Mouse (Mus musculus) kidney, postnatal 25 days (tissue): ENCODE data around the gene Gpr137b.
A peak's percentile ranks its signal among the peaks of the same experiment; 100 is the strongest.
"Not testable (repeated sequence)": the region's sequence is repeated elsewhere in the genome, so short reads cannot be mapped to it uniquely, and the experiment has no call there.

ENCODE experiments used
- DNase-seq, 2 experiments: peaks; one replicate each; pipeline ENCODE4 v3.0.0; 2021; ENCODE audit warnings: mixed read lengths in 2 of 2

Gene Gpr137b

GRCm38 (mm10) chr13:13393228-13394095, at the start of gene Gpr137b:
Gpr137b (minus strand) TSS chr13:13394014.
- DNase-seq, result peak; percentile 35 to 74

DNA sequence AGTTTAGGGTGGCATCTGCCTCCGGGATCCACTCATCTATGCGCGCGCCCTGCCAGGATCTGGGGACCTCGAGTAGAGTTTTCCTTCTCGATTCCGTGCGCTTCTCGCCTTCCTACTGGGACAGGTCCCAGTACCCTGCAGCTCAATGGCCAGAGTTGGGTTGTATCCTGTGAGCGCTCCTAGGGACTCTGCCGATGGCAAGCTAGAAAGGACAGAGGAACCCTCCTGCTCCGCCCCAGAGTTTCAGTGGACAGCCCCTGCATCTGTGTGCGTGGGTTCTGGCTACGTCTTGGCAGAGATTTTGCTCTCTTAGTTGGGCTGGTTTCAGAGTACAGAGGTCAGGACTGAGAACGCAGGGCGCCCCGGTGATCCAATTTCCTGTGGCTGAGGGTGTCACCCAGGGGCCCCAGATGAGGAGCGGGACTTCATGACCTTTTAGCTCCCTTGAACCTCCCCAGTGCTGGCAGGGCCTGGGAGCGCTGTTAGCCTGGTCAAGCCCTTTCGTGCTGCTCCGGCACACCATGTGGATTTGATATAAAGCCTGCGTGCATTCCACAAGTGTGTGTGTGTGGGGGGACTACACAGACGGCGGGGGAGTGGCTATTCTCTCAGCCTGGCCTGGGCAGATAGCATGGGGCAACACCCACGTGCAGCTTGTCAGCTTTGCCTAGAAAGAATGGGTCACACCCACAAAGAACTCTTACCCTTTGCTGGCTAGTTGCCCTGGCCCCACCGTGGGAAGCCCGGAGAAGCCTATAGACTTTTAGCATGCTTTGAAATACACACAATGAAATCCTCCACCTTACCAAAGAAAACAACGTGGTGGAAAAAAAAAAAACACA, 44.5 kb upstream of the Gpr137b start:
- peak; percentile 34 to 37 for DNase-seq

- DNase-seq, result peak in 1 of 2 experiments; percentile 52
Observed at GRCm38 (mm10) chr13:13437460-13438015, 43.7 kb upstream of the Gpr137b start, which contains the start of gene Nid1. Nid1 (plus strand) TSS chr13:13437551.

- DNase-seq, result peak; percentile 46 to 61
Observed at GRCm38 (mm10) chr13:13436161-13436560, 42.3 kb upstream of the Gpr137b start.

- not testable (repeated sequence) for DNase-seq
Observed at GRCm38 (mm10) chr13:13423301-13423700, 29.5 kb upstream of the Gpr137b start.

GRCm38 (mm10) chr13:13418859-13419258, 25.0 kb upstream of the Gpr137b start:
- not testable (repeated sequence) for DNase-seq

DNA sequence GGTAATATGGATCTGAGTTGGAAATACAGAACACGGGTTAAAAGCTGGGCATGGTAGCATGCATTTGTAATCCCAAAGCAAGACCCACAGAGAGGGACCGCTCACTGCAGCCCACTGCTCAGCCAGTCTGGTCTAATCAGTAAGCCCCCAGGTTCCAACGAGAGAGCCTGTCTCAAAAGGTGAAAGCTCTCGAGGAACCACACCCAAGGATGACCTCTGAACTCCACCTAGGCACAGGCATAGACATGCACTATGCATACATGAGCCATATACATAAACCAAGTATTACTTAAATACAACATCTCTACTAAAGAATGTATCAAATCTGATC, 22.2 kb upstream of the Gpr137b start:
- not testable (repeated sequence) for DNase-seq

DNA sequence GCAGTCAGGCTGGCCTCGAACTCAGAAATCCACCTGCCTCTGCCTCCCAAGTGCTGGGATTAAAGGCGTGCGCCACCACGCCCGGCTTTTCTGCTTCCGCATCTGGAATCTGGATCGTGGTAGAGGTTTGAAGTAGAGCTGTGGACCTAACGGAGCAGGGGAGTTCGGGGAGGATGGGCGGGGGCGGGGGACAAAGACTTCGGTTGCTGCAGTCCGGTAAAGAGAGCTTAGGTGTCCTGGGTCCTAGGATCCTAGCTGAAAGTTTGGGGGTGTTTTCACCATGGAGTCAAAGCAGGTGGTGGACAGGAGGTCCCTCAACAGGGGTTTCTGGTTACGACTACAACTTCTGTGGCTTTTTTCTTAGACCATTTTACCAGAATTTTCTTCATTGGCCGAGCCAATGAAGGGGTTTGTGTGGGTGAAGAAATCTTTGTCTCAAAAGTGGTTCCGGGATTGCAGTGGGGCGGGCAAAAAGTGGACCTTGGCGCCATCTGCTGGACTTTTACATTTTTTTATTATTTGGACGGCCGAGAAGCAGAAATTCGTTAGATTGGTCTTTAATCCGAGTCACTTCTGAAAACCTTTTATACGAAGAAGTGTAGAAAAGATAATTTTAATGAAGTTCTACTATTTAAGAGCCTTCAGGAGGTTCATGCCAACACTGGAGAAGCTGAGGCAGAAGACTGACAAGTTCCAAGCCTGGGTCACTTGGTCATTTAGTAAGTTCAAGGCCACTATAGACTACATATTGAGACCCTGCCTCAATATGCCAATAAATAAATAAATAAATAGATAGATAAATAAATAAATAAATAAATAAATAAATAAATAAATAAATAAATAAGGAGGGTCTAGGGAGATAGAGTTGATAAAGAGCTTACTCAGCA, 21.5 kb upstream of the Gpr137b start:
- peak; percentile 51 to 74 for DNase-seq

DNA sequence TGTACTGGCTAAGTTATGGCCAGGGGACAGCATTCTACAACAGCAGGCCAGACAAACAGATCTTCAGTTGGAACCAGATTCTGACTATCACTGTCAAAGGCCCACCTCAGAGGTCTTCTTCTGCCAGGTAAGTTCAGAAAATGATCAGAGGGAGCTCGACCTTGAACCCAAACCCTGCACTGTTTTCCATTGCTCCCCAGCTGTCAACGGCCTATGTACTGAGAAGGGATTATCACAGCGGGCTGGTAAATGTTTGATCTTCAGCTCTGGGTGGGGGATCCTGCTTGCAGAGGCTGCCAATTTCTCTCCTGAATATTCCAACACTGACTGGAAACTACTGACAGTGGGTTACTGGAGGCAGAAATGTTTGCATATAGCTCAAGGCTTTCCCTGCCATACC, 20.4 kb upstream of the Gpr137b start:
- DNase-seq, result peak; percentile 71 to 86

DNA sequence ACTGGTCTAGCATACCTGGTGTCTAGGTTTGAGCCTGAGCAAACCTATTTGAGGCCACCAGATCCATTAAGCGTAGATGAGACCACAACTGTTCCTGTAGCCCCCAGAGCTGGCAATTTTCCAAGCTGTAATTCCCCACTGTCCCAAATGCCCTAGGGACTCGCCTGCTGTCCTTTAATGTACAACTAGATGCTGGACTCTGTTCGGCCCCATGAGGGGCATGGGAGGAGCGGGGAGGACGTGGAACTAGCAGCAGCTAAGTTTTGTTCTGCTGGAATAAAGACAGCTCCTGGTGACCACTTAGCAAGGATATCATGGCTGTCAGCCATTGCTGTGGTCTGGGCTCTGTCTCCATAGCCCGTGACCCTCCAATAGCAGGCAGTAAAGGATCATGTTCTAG, 11.7 kb upstream of the Gpr137b start:
- DNase-seq, result not testable (repeated sequence)

- DNase-seq, result peak in 1 of 2 experiments; percentile 36
Observed at GRCm38 (mm10) chr13:13404517-13405155, 10.8 kb upstream of the Gpr137b start.

- not testable (repeated sequence) for DNase-seq
Observed at GRCm38 (mm10) chr13:13403839-13404238, 10.0 kb upstream of the Gpr137b start.

GRCm38 (mm10) chr13:13403366-13403765, 9.6 kb upstream of the Gpr137b start:
- DNase-seq, result not testable (repeated sequence)

DNA sequence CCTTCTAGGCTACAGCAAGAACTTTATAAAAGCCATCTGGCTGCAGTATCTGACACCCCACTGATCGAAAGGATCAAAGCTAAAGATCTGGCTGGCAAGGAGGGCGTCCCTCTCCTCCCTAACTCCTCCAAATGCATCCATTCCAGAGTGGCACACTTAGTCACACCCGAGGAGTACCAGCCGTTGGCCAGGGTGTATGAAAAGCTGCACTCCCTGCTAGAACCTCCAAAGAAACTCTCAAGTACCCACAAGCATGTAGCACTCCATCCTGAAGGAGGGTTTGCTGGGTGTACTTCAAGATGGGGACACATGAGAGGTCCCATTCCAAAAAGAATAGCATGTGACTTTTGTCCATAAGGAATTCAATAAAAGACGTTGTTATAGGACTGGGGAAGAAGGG, 9.0 kb upstream of the Gpr137b start:
- DNase-seq, result not testable (repeated sequence)

- DNase-seq, result not testable (repeated sequence)
Observed at GRCm38 (mm10) chr13:13400851-13401250, 7.0 kb upstream of the Gpr137b start.

- peak; percentile 62 to 81 for DNase-seq
Observed at GRCm38 (mm10) chr13:13394096-13394395, 232 bp upstream of the Gpr137b start.

DNA sequence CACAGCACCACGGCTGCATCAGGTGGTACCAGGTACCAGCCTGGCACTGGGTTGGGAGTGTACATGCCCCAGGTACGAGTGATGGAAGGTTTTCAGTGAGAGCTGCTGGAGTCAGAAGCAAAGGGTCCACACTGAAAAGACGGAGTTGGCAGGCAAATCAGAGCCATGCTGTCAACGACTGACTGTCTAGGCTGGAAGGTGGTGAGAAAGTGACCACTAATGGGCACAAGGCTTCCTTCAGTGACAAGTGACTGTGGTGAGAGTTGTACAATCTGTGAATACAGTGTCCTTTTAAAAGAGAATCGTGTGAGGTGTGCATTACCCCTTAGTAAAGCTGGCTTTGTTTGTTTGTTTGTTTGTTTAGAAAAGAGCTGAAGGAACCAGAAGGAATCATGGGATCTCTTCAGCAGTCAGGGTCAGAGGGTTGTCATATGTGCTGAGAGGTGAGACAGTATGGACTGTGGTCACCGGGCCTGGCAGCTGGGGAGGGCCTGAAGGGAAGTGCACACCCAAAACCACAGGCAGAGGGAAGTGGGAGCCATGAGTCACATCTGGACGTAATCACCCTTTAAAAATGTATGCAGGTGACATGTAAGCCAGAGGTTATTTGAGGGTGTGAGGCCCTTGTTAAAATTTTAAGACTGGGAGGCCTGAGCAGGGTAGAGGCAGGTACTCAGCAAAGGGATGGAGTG, 15.5 kb downstream of the Gpr137b start:
- DNase-seq, result not testable (repeated sequence)

- peak in 1 of 2 experiments; percentile 28 for DNase-seq
Observed at GRCm38 (mm10) chr13:13377180-13377579, 16.6 kb downstream of the Gpr137b start.

GRCm38 (mm10) chr13:13373965-13374364, 19.8 kb downstream of the Gpr137b start:
- peak in 1 of 2 experiments; percentile 18 for DNase-seq

DNA sequence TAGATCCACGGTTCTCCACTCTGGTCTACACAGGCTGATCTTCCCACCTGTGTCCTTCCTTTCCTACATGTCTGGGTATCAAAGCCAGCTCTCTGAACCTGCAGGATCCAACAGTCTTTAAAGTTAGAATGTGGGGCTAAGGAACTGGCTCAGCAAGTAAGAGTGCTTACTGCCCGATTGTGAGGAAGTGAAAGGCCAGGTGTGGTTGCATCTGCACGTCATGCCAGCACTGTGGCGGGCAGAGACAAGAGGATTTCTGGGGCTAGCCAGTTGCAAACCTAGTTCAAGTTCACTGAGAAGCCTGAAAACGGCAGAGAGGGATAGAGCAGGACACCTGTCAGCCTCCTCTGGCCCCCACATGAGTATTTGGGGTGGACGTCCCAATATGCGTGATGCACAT, 22.4 kb downstream of the Gpr137b start:
- not testable (repeated sequence) for DNase-seq

DNA sequence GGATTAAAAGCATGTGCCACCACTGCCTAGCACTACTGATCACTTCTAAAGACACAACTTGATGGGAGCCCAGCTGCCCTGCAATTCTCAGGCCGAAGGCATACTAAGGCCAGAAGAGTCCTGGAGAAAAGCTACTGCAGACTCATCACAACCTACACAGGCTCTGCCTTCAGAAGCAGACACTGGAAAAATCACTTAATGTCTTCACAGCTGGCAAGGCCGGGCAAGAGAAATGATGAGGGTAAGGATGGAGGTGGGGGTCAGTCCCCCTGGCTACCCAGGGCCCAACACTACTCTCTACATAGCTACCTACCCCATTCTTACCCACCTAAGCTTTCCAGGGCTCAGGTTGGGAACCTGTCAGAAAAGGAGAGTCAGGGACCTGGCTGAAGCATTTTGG, 27.4 kb downstream of the Gpr137b start:
- not testable (repeated sequence) for DNase-seq
